Mouse (Mus musculus) stomach, postnatal 0 days (tissue): ENCODE results near the gene Dsel. TPM values are rescaled to one million over a fixed set of nuclear protein-coding genes. Genes with fewer than 3 reads are reported as not detected.
A peak's percentile ranks its signal among the peaks of the same experiment; 100 is the strongest.

Experiments used
- ATAC-seq: fragments of 200-750 bp; cut with Nextera tagmentation; 2 replicates; pipeline ENCODE4 v1.8.0; 2017; ENCODE audit not compliant: low FRiP score, low TSS enrichment
- DNase-seq: peaks from one replicate; pipeline ENCODE4 v3.0.0-alpha.2; 2016; ENCODE audit warnings: low spot score
- H3K27ac ChIP-seq: fragments of 300-500 bp; sonication (generic); replicated peaks from 2 replicates; pipeline ENCODE4 v1.5.1; 2014; ENCODE audit warnings: mild to moderate bottlenecking, control low read depth
- H3K27me3 ChIP-seq: fragments of 300-500 bp; sonication (generic); 2 replicates; pipeline ENCODE4 v1.6.1; 2014; ENCODE audit warnings: low read length; ENCODE audit not compliant: control insufficient read depth, insufficient read depth
- H3K36me3 ChIP-seq: fragments of 300-500 bp; sonication (generic); 2 replicates; pipeline ENCODE4 v1.6.1; 2014; ENCODE audit warnings: low read length, mixed read lengths; ENCODE audit not compliant: control insufficient read depth, insufficient read depth
- H3K4me1 ChIP-seq: fragments of 300-500 bp; sonication (generic); replicated peaks from 2 replicates; pipeline ENCODE4 v1.6.1; 2014; ENCODE audit warnings: antibody characterized with exemption; ENCODE audit not compliant: control insufficient read depth, insufficient read depth
- H3K4me2 ChIP-seq: fragments of 300-500 bp; sonication (generic); replicated peaks from 2 replicates; pipeline ENCODE4 v1.6.1; 2014; ENCODE audit warnings: low read depth, mild to moderate bottlenecking, control low read depth, moderate library complexity
- H3K4me3 ChIP-seq: fragments of 300-500 bp; sonication (generic); 2 replicates; pipeline ENCODE4 v1.5.1; 2014; ENCODE audit warnings: low read depth, low read length, control low read depth
- H3K9ac ChIP-seq: fragments of 300-500 bp; sonication (generic); 2 replicates; pipeline ENCODE4 v1.6.1; 2014; ENCODE audit warnings: mild to moderate bottlenecking, low read length, control low read depth, mixed read lengths
- H3K9me3 ChIP-seq: fragments of 300-500 bp; sonication (generic); 2 replicates; pipeline ENCODE4 v1.6.1; 2016; ENCODE audit warnings: low read length; ENCODE audit not compliant: control insufficient read depth
- CTCF ChIP-seq: IDR thresholded peaks from 2 replicates; pipeline ENCODE4 v1.5.1; 2016; ENCODE audit warnings: antibody characterized with exemption, low read depth, mild to moderate bottlenecking, moderate library complexity
- EP300 ChIP-seq: optimal IDR thresholded peaks from 2 replicates; pipeline ENCODE3; 2016; ENCODE audit warnings: antibody characterized with exemption
- WGBS: fragments of 180-500 bp; shearing (Covaris S2); extraction: QIAGEN DNeasy Blood & Tissue Kit; methylation state at CpG from one replicate; pipeline ENCODE4 v1.1.7; 2014; 5-methylcytosine and 5-hydroxymethylcytosine counted together
- polyA plus RNA-seq: library from polyadenylated mRNA; unstranded; fragments of >200 nt; fragmentation: Nextera tagmentation; extraction: Ambion mirVana; gene quantifications from 2 replicates; pipeline ENCODE4 v1.2.1, GENCODE M21; 2015

Gene Dsel
- polyA plus RNA-seq, 1 experiment from 2014 or later, result 5.9 TPM

GRCm38 (mm10) chr1:111864063-111864778 lies 497 bp downstream of the Dsel start:
- peak; percentile 55 for DNase-seq

GRCm38 (mm10) chr1:111857852-111858251 lies 6.9 kb downstream of the Dsel start:
- no peaks in the 10 kb centered on the region for H3K9me3 ChIP-seq
- no peak overlapping the region for H3K4me3 ChIP-seq
- no peak overlapping the region for H3K9ac ChIP-seq
- ATAC-seq (no peak), DNase-seq (no peak)
- H3K36me3 ChIP-seq, result no peaks in the 10 kb centered on the region
- H3K4me2 ChIP-seq, result no peak overlapping the region
- H3K4me1 ChIP-seq, result no peaks in the 10 kb centered on the region
- no peak overlapping the region for H3K27ac ChIP-seq
- no peaks in the 10 kb centered on the region for H3K27me3 ChIP-seq
- WGBS, result 67% methylated on average over 1 of the region's 1 CpGs
- TF ChIP-seq EP300, result no peak
- no peak for TF ChIP-seq CTCF

More at GRCm38 (mm10) chr1:111864063-111864778, 497 bp downstream of the Dsel start:
- H3K4me3 ChIP-seq, result peak overlapping the region; percentile 81
- H3K4me1 ChIP-seq, result no peaks in the 10 kb centered on the region
- under 1% methylated on average over 41 of the region's 41 CpGs for WGBS
- no peak for TF ChIP-seq EP300
- TF ChIP-seq CTCF, result peak; percentile 85
- no peaks in the 10 kb centered on the region for H3K9me3 ChIP-seq
- no peaks in the 10 kb centered on the region for H3K36me3 ChIP-seq
- peak overlapping the region; percentile 78 for H3K4me2 ChIP-seq
- H3K27me3 ChIP-seq, result no peaks in the 10 kb centered on the region
- H3K27ac ChIP-seq, result peak overlapping the region; percentile 95
- peak; percentile 73 for ATAC-seq
- peak overlapping the region; percentile 82 for H3K9ac ChIP-seq

DNA sequence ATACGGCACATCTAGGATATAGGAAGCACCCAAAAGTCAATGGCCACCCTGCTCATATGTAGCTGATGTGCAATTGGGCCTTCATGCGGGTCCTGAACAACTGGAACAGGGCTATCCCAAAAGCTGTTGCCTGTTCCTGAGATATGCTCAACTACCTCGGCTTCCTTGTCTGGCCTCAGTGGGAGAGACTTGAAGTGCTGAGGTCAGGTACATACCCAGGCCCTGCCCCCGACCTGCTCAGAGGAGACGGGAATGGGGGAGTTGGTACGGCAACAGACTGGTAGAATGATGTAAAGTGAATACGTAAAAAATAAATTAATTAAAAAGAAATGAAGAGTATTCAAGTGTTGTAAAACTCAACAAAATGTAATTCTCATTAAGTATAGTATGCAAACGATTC lies 12.3 kb downstream of the Dsel start:
- H3K9me3 ChIP-seq, result no peaks in the 10 kb centered on the region
- WGBS, result 86% methylated on average over 8 of the region's 8 CpGs
- TF ChIP-seq EP300 (no peak), CTCF (no peak)
- H3K9ac ChIP-seq, result no peak overlapping the region
- no peaks in the 10 kb centered on the region for H3K4me1 ChIP-seq
- H3K36me3 ChIP-seq, result no peaks in the 10 kb centered on the region
- no peak overlapping the region for H3K27ac ChIP-seq
- ATAC-seq, result no peak
- H3K4me3 ChIP-seq, result no peak overlapping the region
- H3K27me3 ChIP-seq, result no peaks in the 10 kb centered on the region
- no peak overlapping the region for H3K4me2 ChIP-seq
- DNase-seq, result no peak

DNA sequence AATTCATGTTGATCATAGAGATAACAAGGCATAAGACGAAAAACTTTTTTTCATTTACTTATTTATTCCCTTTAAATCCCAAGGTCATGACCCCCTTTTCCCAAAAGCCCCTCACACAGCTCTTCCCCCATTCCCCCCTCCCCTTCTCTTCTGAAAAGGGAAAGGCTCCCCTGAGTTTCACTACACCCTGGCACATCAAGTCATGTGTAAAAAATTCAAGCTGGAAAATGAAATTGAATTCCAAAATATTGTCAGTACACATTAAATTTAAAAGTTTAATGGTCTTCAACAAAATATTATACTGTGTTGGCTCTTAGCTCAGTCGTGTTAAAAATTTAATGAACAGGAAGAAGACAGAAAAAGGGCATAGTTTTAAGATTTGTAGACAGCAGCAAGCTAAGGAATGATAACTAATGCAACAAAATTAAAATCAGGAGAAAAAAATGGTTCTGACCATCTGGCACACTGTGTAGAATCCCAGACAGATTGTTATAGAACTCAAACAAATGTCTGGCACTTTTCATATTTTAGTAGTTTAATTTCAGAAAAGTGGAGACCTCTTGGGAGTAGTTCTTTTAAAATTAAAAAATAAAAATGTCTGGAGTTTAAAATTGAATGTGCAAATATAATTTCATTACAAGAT lies 31.0 kb downstream of the Dsel start:
- no peaks in the 10 kb centered on the region for H3K4me1 ChIP-seq
- 58% methylated on average over 2 of the region's 2 CpGs for WGBS
- no peaks in the 10 kb centered on the region for H3K9me3 ChIP-seq
- TF ChIP-seq CTCF (no peak), EP300 (no peak)
- H3K4me2 ChIP-seq, result no peak overlapping the region
- no peak for ATAC-seq
- H3K9ac ChIP-seq, result no peak overlapping the region
- H3K4me3 ChIP-seq, result no peak overlapping the region
- no peak for DNase-seq
- H3K27ac ChIP-seq, result no peak overlapping the region
- no peaks in the 10 kb centered on the region for H3K36me3 ChIP-seq
- no peaks in the 10 kb centered on the region for H3K27me3 ChIP-seq
